Mouse (Mus musculus) T-helper 2 cell (primary cell): ENCODE data around the gene Gm42674.

ENCODE experiments used
- in situ Hi-C: fragments of 300-600 bp; cut with MboI, MseI; formaldehyde crosslinking; loops from one replicate; pipeline ENCODE4 v1.15.1; 2025; ENCODE audit warnings: high pct_unique_total_duplicates

Gene Gm42674

DNA sequence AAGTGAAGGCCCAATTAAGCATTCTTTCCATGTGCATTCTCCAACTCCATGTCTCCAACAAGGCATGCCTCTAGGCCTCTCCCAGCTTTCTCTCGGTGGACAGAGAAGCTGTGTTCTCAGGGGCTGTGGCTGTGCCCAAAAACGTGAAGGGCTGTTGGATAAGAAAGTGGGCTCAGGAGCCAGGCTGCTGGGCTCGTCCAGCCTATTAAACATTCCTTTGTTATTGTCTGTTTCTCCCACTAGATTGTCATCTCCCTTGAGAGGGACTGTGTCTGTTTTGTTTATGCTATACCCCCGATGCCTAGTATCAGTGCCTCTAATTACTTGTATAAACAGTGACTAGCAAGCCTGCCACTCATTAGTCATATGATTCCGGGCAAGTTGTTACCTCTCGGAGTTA is 4.0 kb upstream of the Gm42674 start:
- in situ Hi-C loops: no loop called here

DNA sequence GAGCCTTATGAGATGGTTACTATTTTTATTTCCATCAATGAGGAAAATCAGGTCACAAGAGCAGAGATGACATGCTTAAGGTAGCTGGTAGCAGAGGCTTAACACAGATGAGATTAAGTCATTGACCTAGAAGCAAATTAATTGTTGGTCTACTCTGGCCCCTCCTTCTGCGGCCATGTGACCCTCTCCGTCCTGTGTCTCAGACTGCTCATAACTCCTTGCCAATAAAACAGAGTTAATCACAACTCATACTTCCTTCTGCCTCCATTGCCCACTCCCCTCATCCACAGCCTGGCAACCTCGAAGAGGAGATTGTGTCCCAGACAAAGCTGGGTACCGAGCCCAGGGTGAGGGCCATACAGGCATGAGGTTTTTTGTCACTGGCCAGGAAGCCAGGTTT is 3.5 kb upstream of the Gm42674 start:
- in situ Hi-C loops: no loop called here

DNA sequence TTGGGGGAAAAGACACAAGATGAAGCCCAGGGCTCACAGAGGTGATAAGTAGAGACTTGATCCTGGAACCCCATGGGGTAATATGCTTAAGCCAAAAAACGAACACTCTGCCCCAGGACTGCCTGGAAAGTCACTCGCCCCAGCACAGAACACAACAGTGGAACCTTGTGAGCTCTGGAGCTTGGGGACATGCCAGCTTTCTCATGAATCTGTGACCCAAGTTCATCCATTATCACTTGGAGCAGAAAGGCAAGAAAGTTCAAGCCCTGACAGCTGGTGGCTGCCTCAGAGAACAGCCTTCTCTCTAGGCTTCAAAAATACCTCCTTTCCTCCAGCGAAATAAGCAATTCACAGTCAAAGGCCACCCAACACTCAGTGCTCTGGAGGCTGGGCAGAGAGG is 2.3 kb upstream of the Gm42674 start:
- in situ Hi-C loops: no loop called here

DNA sequence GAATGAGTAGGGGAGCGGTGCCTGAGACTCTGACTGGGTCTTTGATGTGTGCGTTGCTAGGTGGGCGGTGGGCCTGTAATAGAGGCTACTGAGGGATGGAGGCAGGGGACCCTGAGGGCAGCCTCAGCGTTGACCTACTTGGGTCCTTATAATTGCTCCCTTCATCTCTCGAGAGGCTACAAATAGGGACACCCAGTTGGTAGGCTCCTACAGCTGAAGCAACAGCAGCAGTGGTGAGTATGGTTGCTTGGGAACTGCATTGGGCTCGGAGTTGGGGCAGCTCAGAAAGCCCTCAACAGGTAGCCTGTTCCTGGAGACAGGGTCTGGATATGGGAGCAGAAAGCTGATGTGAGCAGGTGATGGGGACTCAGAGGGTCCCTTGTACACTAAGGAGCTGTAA is 1.7 kb upstream of the Gm42674 start:
- in situ Hi-C loops: loop anchor here (5.0 kb wide), 1 partner anchor 83 kb away; no protein-coding TSS in a partner anchor

DNA sequence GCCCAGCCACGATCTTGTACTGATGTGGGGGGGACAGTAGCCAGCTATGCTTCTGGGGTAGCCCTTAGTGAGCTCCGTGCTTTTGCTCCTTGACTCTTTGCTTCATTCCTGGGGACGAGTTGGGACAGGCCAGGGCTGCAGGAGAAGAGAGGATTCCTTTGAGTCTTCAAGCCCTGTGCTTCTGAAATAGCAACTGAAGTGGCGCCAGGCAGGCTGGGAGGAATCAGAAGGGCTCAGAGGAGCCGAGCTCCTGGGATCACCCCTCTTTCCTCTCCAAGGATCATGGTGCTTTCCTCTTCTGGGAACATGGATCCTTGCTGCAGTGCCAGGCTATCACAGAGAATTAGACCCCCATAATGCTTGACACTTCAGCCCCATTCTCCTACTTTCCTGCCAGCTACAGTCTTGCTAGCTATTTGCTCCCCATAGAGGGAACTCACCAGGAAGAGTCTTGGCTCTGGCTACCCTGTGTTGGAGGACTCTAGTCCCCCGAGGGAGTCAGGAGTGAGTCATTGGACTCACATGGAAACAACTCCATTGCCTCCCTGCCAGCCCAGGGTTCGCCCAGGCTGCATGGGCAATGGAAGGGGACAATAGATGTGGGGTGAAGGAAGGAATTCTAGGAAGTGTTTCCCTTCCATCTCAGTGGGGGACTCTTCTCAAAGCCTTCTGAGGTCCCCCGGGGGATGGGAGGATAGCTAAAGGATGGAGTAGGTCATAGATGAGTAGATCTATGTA is 1.1 kb upstream of the Gm42674 start:
- in situ Hi-C loops: loop anchor here (5.0 kb wide), 1 partner anchor 83 kb away; no protein-coding TSS in a partner anchor

DNA sequence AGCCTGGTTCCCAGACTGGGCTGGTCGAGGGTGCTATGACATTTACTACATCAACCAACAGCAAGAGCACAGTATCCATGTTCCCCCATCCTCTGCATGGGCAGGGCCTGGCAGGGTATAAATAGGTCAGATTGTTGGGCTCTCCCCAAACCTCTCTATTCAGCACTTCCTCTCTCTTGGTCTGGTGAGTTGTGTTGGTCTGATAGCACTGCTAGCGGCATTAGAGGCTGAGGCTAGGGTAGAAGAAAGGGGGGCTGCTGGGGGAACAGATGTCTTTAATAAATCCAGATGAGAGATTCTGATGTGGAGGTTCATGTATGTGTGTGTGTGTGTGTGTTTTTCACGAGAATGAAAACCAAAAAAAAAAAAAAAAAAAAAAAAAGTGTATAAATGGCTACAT is 1.9 kb downstream of the Gm42674 start, which contains the start of gene S100a4:
S100a4 (plus strand) TSS at position 149 of the 400 bp plus-strand sequence.
- in situ Hi-C loops: loop anchor here (5.0 kb wide), 1 partner anchor 86 kb away; no protein-coding TSS in a partner anchor

DNA sequence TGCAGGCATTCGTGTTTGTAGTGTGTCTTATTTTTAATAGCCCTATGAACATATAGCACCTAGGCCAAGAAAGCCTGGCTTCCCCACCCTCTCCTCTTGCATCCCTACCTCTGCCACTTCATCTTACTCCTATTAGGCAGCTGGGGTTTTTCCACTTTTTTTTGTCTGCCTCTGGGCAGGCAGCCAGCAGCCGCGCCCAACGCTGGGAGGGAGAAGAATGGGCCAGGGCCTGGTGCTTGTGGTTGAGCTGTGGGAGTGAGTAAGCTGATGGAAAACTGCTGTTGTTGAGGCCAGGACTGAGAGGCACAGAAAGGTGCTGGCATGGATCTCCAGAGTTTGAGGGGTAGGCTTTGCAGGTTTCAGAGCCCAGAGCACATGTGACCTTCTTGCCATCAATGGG is 2.7 kb downstream of the Gm42674 start:
- in situ Hi-C loops: loop anchor here (5.0 kb wide), 1 partner anchor 87 kb away; no protein-coding TSS in a partner anchor

DNA sequence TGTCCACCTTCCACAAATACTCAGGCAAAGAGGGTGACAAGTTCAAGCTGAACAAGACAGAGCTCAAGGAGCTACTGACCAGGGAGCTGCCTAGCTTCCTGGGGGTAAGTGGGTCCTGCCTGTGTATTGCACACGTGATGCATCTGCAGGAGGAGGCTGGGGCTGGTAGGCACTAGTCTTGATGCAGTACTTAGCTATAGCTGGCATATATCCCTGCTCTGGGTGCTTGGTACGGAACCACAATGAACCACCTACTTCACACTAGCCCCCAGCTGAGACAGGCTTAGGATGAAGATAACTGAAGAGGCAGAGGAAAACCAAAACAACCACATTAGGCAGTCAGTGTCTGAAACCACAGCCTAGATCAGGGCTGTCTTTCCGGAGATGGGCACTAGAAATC is 3.3 kb downstream of the Gm42674 start:
- in situ Hi-C loops: no loop called here

DNA sequence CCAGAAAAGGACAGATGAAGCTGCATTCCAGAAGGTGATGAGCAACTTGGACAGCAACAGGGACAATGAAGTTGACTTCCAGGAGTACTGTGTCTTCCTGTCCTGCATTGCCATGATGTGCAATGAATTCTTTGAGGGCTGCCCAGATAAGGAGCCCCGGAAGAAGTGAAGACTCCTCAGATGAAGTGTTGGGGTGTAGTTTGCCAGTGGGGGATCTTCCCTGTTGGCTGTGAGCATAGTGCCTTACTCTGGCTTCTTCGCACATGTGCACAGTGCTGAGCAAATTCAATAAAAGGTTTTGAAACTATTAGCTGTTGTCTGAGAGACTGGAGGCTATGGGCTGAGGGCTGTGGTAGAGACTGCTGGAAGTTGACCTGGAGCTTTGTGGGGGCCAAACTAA is 4.0 kb downstream of the Gm42674 start:
- in situ Hi-C loops: no loop called here

DNA sequence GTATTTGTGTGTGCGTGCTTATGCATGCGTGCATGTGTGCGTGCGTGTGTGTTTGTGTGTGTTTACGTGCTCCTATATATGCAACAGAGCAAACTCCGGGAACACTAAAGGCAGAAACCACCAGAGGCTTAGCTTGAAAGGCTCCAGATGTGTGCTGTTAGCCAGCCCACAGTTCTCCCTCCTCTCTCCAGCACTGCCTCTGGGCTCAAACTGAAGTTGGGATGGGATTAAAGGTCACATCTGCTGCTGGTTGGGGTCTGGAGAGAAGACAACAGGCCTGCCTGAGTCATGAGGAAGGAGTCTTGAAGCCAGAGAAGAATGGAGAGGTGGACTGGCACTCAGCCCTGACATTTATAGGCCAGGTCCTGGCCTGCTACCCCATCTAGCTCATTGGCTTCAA is 4.5 kb downstream of the Gm42674 start:
- in situ Hi-C loops: no loop called here

DNA sequence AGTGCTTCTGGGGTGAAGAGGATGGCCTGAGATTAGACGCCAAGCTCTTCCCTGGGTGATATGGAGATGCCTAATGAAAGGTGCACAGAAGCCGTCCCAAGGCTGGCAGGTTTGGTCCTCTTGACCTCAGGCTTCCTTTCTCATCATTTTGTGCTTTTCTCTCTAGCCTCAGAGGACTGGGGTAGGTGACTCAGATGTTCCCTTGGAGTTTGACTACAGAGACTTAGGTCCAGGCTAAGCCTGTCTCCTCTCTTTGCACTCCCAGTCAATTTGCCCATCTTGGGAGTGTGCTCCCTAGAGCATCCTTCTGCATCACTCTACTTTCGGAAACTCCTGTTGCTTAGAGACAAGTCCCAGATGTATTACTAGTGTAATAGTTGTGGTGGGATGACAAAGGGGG is 5.7 kb downstream of the Gm42674 start:
- in situ Hi-C loops: no loop called here

DNA sequence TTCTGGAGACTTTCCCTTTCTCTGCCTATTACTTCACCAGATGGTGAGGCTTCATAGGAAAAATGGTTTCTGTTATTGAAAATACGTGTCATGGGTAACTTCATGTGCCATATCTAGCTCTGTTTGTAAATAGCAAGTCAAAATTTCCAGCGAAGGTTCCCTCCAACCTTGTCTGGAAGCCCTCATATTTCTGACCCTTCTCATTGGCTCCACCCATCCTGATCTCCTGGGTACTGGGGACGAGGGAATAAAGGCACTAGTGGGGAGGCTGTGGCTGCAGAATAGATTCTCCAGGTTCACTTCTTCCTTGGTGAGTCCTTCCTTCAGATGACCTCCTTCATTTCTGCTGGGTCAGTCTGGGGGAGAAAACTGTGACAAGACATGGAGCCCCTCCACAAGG is 6.5 kb downstream of the Gm42674 start, which contains the start of gene S100a5:
S100a5 (plus strand) TSS at position 301 of the 400 bp plus-strand sequence.
- in situ Hi-C loops: no loop called here

DNA sequence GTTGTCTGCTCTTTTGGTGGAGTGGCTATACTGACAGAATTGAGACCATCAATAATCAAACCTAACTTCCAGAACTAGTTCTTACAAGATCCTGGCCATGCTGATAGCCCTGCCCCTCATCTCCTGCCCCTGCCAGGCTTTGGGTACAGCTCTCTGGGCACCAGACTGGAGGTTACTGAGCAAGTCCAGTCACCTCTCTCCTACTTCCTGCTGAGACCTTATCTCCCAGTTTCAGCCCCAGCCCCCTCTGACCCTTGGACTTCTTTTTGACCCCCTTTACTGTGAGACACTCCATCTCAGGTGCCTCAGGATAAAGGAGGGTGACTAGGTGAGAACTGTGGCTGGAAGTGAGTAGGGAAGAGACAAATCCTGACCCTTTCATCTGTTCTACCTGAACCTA is 7.4 kb downstream of the Gm42674 start:
- in situ Hi-C loops: no loop called here

DNA sequence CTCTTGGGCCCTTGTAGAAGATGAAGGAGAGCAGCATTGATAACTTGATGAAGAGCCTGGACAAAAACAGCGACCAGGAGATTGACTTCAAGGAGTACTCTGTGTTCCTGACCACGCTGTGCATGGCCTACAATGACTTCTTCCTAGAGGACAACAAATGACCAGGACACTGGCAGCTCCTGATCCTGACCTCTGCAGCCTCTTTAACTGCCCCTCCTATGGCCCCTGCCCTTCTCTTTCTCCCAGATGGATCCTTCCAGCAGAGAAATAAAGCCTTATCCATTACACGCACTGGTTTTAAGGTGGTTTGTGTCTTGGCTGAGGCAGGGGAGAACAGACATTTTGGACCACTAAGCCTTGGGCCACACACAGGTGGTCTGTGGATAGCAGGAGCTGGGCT is 9.8 kb downstream of the Gm42674 start:
- in situ Hi-C loops: no loop called here

DNA sequence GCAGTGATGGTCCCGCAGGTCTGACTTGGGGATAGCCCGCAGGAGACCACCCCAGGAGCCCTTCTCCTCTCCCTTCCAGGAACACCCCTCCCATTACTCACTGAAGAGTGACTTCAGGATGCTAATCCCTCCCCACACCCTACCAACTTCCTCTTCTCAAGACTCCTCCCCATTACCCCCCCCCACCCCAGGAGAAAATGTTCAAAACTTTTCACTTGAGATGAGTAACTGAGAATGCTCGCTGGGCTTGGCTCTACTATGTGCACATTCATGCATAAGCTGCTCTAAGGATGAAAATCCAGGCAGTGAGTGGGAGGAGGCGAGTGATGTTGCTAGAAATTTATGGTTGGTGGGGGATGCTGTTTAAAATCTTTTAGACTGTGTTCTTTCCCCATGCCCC is 10.4 kb downstream of the Gm42674 start:
- in situ Hi-C loops: no loop called here

DNA sequence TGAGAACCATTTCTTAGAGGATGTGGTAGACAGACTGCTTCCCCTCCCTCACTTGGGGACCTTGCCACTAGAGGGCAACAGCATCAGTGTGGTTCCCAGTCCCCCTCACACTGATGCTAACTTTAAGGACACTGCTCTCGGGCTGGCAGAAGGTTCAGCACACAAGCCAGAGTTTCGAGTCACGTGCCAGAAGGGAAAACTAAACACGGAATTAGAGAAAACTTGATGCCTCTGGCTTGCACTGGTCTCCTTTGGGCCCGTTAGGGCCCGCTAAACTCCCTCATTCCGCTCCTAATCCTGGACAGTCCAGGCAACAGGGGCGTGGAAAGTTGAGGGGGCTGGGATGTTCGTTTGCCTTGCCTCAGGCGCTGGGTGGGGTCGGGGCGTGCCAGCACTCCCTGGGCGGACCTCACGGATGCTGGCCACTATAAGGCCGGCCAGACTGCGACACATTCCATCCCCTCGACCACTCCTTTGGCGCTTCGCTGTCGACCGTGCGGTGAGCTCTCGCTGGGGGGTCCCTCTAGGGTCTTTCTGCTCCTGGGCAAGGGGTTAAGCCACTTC is 11.1 kb downstream of the Gm42674 start, which contains the start of gene S100a6:
S100a6 (plus strand) TSS at position 155 of the 564 bp plus-strand sequence.
- in situ Hi-C loops: no loop called here

DNA sequence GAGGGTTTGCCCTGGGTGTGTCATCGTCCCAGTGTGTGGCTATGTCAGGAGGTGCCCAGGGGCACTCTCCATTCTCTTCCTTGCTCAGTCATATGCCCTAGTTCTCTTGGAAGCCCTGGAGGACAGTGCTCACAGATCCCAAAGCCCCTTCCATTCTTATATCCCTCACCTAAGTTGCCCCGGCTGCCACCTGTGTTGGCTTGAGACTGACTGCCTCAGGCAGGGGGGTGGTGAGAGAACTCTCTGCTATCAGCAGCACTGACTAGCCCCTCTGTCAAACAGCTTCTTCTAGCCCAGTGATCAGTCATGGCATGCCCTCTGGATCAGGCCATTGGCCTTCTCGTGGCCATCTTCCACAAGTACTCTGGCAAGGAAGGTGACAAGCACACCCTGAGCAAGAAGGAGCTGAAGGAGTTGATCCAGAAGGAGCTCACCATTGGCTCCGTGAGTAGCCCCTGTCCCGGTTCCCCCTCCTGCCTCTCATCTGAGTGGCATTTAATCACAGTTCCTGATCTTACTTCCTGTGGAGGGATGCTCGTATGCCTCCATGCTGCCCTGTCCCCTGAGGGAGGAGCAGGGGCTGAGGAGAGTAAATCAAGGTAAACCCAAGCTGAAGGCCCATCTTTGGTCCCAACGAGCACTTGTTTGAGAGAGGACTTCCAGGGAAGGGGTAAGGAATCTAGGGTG is 11.9 kb downstream of the Gm42674 start:
- in situ Hi-C loops: no loop called here

DNA sequence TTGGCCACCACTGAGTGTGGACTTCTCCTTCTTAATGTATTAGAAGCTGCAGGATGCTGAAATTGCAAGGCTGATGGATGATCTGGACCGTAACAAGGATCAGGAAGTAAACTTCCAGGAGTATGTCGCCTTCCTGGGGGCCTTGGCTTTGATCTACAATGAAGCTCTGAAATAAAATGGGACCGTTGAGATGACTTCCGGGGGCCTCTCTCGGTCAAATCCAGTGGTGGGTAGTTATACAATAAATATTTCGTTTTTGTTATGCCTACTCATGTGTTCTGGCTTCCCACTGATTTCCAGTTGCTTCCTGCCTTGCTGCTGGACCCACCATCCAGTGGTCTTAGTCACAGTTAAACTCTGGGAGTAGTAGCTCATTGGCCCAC is 12.4 kb downstream of the Gm42674 start:
- in situ Hi-C loops: no loop called here

DNA sequence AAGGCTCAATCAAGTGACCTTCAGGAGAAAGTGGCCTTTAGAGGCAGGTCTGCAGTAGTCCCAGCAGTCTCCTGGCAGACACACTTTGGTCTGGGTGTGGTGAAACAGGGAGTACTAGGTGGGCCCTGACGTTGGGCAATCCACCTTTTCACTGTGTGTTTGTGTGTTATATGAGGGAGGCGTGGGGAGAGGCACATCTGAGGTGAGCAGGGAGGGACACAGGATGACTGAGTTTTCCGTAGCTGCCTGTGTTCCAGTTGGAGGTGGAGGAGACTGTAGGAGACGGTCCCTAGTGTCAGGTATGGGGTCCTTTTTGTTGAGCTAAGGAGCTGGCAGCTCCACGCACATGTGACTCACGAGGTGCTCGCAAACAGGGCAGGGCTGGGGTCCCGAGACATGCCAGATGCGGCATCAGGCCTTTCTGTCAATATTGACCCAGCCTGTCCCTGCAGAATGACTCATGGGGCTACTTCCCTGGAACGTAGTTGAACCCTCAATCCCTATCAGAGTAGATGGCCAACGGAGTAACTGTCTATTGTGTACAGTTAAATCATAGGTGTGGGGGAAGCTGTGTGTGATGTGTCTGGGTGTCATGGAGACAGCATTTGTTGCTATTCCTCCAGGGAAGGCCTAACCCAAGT is 13.0 kb downstream of the Gm42674 start:
- in situ Hi-C loops: loop anchor here (5.0 kb wide), 1 partner anchor 32 kb away; no protein-coding TSS in a partner anchor

DNA sequence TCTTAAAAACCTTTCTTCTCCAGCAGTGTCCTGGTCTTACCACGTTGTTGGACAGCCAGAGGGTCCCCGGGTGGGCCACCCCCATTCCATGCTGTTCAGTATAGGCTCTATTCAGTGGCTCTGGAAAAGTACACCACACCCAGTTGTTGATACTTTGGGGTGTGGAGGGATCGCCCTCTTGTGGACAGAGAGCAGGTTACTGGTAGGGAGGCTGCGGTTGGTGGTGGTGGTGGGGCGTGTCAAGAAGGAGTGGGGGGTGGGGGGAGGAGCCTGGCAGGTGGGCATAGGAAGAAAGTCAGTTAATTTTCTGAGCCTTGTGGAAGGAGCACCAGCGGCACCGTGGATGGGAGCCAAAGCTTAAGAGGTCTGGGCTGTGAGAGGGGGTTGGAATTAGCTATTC is 13.7 kb downstream of the Gm42674 start:
- in situ Hi-C loops: loop anchor here (5.0 kb wide), 1 partner anchor 33 kb away; no protein-coding TSS in a partner anchor

DNA sequence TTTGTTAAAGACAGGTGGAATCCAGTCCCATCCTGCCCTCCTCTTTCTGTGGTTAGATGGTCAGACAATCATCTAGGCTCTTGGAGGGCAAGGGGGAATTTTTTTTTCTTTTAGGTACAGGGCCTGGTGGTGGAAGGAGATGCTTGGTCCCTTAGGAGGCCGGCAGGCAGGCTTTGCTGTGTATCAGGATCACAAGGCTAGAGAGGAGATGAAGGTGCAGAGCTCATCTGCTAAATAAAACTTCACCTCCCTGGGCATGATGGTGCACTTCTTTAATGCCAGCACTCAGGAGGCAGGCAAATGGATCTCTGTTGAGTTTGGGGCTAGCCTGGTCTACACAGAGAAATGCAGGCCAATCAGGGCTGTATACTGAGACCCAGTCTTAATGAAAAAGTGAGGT is 14.2 kb downstream of the Gm42674 start:
- in situ Hi-C loops: loop anchor here (5.0 kb wide), 1 partner anchor 34 kb away; no protein-coding TSS in a partner anchor

DNA sequence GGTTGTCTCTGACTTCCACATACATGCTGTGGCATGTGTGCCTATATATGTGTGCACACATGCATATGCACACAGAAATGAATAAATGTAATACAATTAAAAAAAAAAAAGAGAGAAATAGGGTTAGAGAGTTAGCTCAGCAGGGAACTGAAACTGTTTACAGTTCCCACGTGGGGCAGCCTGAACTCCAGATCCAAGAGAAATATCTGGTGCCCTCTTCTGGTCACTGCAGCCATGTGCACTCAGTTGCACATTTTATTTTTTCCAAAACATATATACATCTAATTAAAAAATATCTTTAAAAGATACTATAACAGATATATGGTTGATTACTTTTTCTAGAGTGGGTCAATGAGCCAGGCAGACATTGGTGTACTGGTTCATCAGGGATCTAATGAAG is 15.9 kb downstream of the Gm42674 start:
- in situ Hi-C loops: loop anchor here (5.0 kb wide), 1 partner anchor 35 kb away; no protein-coding TSS in a partner anchor
